Mouse (Mus musculus): ENCODE data around the gene Grap. TPM values are rescaled to one million over a fixed set of nuclear protein-coding genes. Genes with fewer than 3 reads are reported as not detected.
A peak's percentile ranks its signal among the peaks of the same experiment; 100 is the strongest.

Gene Grap
- 4.8 TPM in 2 replicates for polyA plus RNA-seq (2015; fragmentation: Nextera tagmentation; extraction: Ambion mirVana)

- H3K36me3 ChIP-seq (ENCODE audit: control insufficient read depth, insufficient read depth) = no peaks in the 10 kb centered on the region
- H3K4me2 ChIP-seq (ENCODE audit: low read depth, low read length) = no peak within 1 kb of the TSS
- 13% methylated on average over 10 of the region's 10 CpGs for WGBS (ENCODE audit: insufficient replicate concordance)
- H3K9me3 ChIP-seq (replicated peaks; ENCODE audit: control insufficient read depth, low read length) = no peaks in the 10 kb centered on the region
- H3K4me3 ChIP-seq (ENCODE audit: low read depth, low read length) = peak within 1 kb of the TSS; percentile 45
- H3K9ac ChIP-seq (ENCODE audit: low read depth, low read length) = no peak within 1 kb of the TSS
- no peak within 1 kb of the TSS for H3K27ac ChIP-seq (ENCODE audit: low read length)
- H3K27me3 ChIP-seq (ENCODE audit: control insufficient read depth, insufficient read depth, low read depth, low read length) = no peaks in the 10 kb centered on the region
- H3K4me1 ChIP-seq (ENCODE audit: control insufficient read depth, low read depth, low read length) = no peaks in the 10 kb centered on the region
- no peak for ATAC-seq (ENCODE audit: low read depth)
Measured at GRCm38 (mm10) chr11:61652686-61653447, at the start of gene Grap. Gene Grap (plus strand): TSS chr11:61653265.

- H3K27ac ChIP-seq (ENCODE audit: low read length) = no peak overlapping the region
- peaks cover 3% of the 10 kb centered on the region for H3K27me3 ChIP-seq (ENCODE audit: control insufficient read depth, insufficient read depth, low read depth, low read length)
- no peak overlapping the region for H3K4me3 ChIP-seq (ENCODE audit: low read depth, low read length)
- H3K4me1 ChIP-seq (ENCODE audit: control insufficient read depth, low read depth, low read length) = no peaks in the 10 kb centered on the region
- H3K4me2 ChIP-seq (ENCODE audit: low read depth, low read length) = no peak overlapping the region
- 63% methylated on average over 4 of the region's 4 CpGs for WGBS (ENCODE audit: insufficient replicate concordance)
- H3K9me3 ChIP-seq (replicated peaks; ENCODE audit: control insufficient read depth, low read length) = no peaks in the 10 kb centered on the region
- no peaks in the 10 kb centered on the region for H3K36me3 ChIP-seq (ENCODE audit: control insufficient read depth, insufficient read depth)
- no peak overlapping the region for H3K9ac ChIP-seq (ENCODE audit: low read depth, low read length)
- no peak for ATAC-seq (ENCODE audit: low read depth)
Measured at GRCm38 (mm10) chr11:61608072-61608471, 45.0 kb upstream of the Grap start.

GRCm38 (mm10) chr11:61611197-61611596 lies 41.9 kb upstream of the Grap start:
- Histone ChIP-seq H3K4me2 (ENCODE audit: low read depth, low read length) (no peak overlapping the region), H3K9me3 (replicated peaks; ENCODE audit: control insufficient read depth, low read length) (no peaks in the 10 kb centered on the region), H3K27ac (ENCODE audit: low read length) (no peak overlapping the region), H3K36me3 (ENCODE audit: control insufficient read depth, insufficient read depth) (no peaks in the 10 kb centered on the region), H3K9ac (ENCODE audit: low read depth, low read length) (no peak overlapping the region), H3K4me1 (ENCODE audit: control insufficient read depth, low read depth, low read length) (no peaks in the 10 kb centered on the region), H3K27me3 (ENCODE audit: control insufficient read depth, insufficient read depth, low read depth, low read length) (peaks cover 11% of the 10 kb centered on the region), H3K4me3 (ENCODE audit: low read depth, low read length) (no peak overlapping the region)
- ATAC-seq (ENCODE audit: low read depth) = no peak
- 54% methylated on average over 3 of the region's 3 CpGs for WGBS (ENCODE audit: insufficient replicate concordance)

- no peak overlapping the region for H3K9ac ChIP-seq (ENCODE audit: low read depth, low read length)
- no peak overlapping the region for H3K4me3 ChIP-seq (ENCODE audit: low read depth, low read length)
- no peak overlapping the region for H3K27ac ChIP-seq (ENCODE audit: low read length)
- no peaks in the 10 kb centered on the region for H3K36me3 ChIP-seq (ENCODE audit: control insufficient read depth, insufficient read depth)
- ATAC-seq (ENCODE audit: low read depth) = no peak
- H3K27me3 ChIP-seq (ENCODE audit: control insufficient read depth, insufficient read depth, low read depth, low read length) = peaks cover 18% of the 10 kb centered on the region
- no peaks in the 10 kb centered on the region for H3K4me1 ChIP-seq (ENCODE audit: control insufficient read depth, low read depth, low read length)
- 54% methylated on average over 4 of the region's 4 CpGs for WGBS (ENCODE audit: insufficient replicate concordance)
- no peaks in the 10 kb centered on the region for H3K9me3 ChIP-seq (replicated peaks; ENCODE audit: control insufficient read depth, low read length)
- H3K4me2 ChIP-seq (ENCODE audit: low read depth, low read length) = no peak overlapping the region
Measured at GRCm38 (mm10) chr11:61612116-61612635, 40.9 kb upstream of the Grap start.

GRCm38 (mm10) chr11:61614401-61614800 lies 38.7 kb upstream of the Grap start:
- no peaks in the 10 kb centered on the region for H3K4me1 ChIP-seq (ENCODE audit: control insufficient read depth, low read depth, low read length)
- no peak for ATAC-seq (ENCODE audit: low read depth)
- no peak overlapping the region for H3K4me2 ChIP-seq (ENCODE audit: low read depth, low read length)
- no peak overlapping the region for H3K9ac ChIP-seq (ENCODE audit: low read depth, low read length)
- no peak overlapping the region for H3K4me3 ChIP-seq (ENCODE audit: low read depth, low read length)
- H3K27me3 ChIP-seq (ENCODE audit: control insufficient read depth, insufficient read depth, low read depth, low read length) = peaks cover 25% of the 10 kb centered on the region
- H3K36me3 ChIP-seq (ENCODE audit: control insufficient read depth, insufficient read depth) = no peaks in the 10 kb centered on the region
- WGBS (ENCODE audit: insufficient replicate concordance) = 32% methylated on average over 5 of the region's 5 CpGs
- H3K27ac ChIP-seq (ENCODE audit: low read length) = no peak overlapping the region
- no peaks in the 10 kb centered on the region for H3K9me3 ChIP-seq (replicated peaks; ENCODE audit: control insufficient read depth, low read length)

DNA sequence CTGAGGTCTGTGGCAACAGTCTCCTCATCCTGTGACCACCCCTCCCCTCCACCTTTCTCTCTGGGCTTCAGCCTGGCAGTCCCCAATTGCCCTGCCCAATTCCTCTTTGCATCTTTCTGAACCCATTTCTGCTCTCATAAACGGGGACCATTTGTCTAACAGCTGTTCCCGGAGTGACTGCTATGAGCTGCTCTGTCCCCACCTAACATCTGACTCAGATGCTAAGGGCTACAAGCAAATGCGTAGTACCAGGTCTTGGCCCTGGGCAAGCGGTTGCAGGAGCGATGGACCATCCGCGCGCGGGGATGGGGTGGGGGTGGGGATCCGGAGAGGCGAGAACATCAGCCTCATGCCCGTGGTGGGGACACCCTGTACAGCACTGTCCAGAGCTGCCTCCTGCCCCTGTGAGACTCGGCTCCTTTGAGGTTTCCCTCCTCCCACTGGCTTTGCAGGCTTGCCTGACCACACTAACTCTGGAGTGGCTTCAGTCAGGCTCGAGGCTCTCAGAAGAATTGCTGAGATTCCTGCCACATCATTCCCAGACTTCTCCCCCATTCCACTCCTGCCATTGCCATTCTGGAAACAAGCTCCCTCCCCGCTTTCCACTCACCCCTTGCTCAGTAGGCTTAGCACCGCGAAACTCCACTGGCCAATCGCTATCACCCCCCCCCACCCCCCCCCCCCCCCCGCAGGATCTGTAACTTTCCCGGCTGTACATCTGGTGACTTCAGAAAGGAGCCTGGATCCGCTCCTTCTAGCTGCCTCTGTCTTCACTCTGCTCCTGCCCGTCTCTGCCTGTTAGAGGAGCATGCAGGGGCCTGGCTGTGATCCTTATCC lies 37.2 kb upstream of the Grap start:
- ATAC-seq (ENCODE audit: low read depth) = no peak
- Histone ChIP-seq H3K4me3 (ENCODE audit: low read depth, low read length) (no peak overlapping the region), H3K27me3 (ENCODE audit: control insufficient read depth, insufficient read depth, low read depth, low read length) (peaks cover 27% of the 10 kb centered on the region), H3K4me1 (ENCODE audit: control insufficient read depth, low read depth, low read length) (no peaks in the 10 kb centered on the region), H3K36me3 (ENCODE audit: control insufficient read depth, insufficient read depth) (no peaks in the 10 kb centered on the region), H3K9ac (ENCODE audit: low read depth, low read length) (no peak overlapping the region), H3K4me2 (ENCODE audit: low read depth, low read length) (no peak overlapping the region), H3K9me3 (replicated peaks; ENCODE audit: control insufficient read depth, low read length) (no peaks in the 10 kb centered on the region), H3K27ac (ENCODE audit: low read length) (no peak overlapping the region)
- WGBS (ENCODE audit: insufficient replicate concordance) = 11% methylated on average over 19 of the region's 22 CpGs

DNA sequence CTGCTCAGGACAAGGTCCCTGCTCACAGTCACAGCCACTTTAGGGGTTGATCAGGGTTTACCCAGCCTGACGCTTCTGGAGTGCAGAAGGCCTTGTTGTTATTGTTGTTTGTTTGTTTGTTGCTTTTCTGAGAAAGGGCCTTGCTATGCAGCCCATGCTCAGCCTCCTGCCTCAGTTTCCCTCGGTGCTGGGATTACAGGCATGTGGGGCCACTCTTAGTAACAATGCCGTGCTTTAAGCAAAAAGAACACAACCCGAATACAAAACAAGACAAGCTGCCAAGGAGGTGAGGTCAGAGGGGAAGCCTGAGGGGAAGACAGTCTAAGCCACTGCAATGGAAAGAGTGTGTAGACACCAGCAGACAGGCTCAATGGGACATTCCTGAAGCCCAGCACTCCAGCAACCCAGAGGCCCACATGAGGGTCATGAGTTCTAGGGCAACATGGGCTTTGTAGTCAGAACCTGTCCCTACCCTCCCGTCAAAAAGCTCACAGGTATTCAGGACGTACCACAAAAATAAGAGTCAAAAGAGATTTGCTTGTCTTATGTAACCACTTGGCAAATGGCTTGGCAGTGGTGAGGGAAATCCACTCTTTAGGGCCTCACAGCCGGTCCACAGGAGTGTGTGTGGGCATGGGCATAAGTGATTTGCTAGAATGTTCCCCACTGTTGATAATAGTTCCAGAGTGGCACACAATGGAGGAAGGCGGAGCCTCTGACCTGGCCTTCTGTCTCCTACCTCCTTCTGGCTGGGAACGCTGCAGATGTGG lies 36.4 kb upstream of the Grap start:
- WGBS (ENCODE audit: insufficient replicate concordance) = 44% methylated on average over 9 of the region's 9 CpGs
- Histone ChIP-seq H3K9ac (ENCODE audit: low read depth, low read length) (no peak overlapping the region), H3K36me3 (ENCODE audit: control insufficient read depth, insufficient read depth) (no peaks in the 10 kb centered on the region), H3K4me2 (ENCODE audit: low read depth, low read length) (no peak overlapping the region), H3K4me3 (ENCODE audit: low read depth, low read length) (no peak overlapping the region), H3K27me3 (ENCODE audit: control insufficient read depth, insufficient read depth, low read depth, low read length) (peaks cover 31% of the 10 kb centered on the region), H3K4me1 (ENCODE audit: control insufficient read depth, low read depth, low read length) (no peaks in the 10 kb centered on the region), H3K27ac (ENCODE audit: low read length) (no peak overlapping the region), H3K9me3 (replicated peaks; ENCODE audit: control insufficient read depth, low read length) (no peaks in the 10 kb centered on the region)
- no peak for ATAC-seq (ENCODE audit: low read depth)

- Histone ChIP-seq H3K36me3 (ENCODE audit: control insufficient read depth, insufficient read depth) (no peaks in the 10 kb centered on the region), H3K4me2 (ENCODE audit: low read depth, low read length) (no peak overlapping the region), H3K4me3 (ENCODE audit: low read depth, low read length) (no peak overlapping the region), H3K9ac (ENCODE audit: low read depth, low read length) (no peak overlapping the region), H3K27me3 (ENCODE audit: control insufficient read depth, insufficient read depth, low read depth, low read length) (peaks cover 31% of the 10 kb centered on the region), H3K9me3 (replicated peaks; ENCODE audit: control insufficient read depth, low read length) (no peaks in the 10 kb centered on the region), H3K4me1 (ENCODE audit: control insufficient read depth, low read depth, low read length) (no peaks in the 10 kb centered on the region), H3K27ac (ENCODE audit: low read length) (no peak overlapping the region)
- 46% methylated on average over 7 of the region's 7 CpGs for WGBS (ENCODE audit: insufficient replicate concordance)
- ATAC-seq (ENCODE audit: low read depth) = no peak
Measured at GRCm38 (mm10) chr11:61617293-61617975, 35.6 kb upstream of the Grap start.

All from liver, embryonic 16.5 days (tissue).